Mouse (Mus musculus): ENCODE results near the gene Gm49378.

DNA sequence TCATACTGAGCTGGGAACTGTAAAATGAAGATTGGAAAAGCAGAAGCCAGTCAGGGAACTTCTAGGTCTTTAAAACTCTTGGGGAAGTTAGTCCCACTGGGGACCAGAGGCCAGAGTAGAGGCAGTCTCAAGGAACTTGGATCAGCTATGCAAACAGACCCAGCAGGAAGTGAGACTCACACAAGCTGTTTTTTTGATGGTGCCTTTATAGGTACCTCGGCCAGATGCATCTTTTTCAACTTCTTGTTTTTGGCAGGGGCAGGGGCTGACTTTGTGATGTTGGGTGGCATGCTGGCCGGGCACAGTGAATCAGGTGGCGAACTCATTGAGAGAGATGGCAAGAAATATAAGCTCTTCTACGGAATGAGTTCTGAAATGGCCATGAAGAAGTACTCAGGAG is 39.9 kb upstream of the Gm49378 start:
- TF ChIP-seq POLR2A (IDR thresholded peaks at IDR 0.05; ENCODE audit: low read depth, low read length) (no peak), CTCF (IDR thresholded peaks at IDR 0.05; ENCODE audit: extremely low read depth, insufficient read depth, insufficient read length, insufficient replicate concordance) (no peak)
